Mouse (Mus musculus) stomach, embryonic 15.5 days (tissue): ENCODE results near the gene Adat2. TPM values are rescaled to one million over a fixed set of nuclear protein-coding genes. Genes with fewer than 3 reads are reported as not detected.

ENCODE experiments used
- ATAC-seq: fragments of 200-750 bp; cut with Nextera tagmentation; 2 replicates; pipeline ENCODE4 v1.8.0; 2017; ENCODE audit warnings: low read depth, moderate number of reproducible peaks, moderate TSS enrichment; ENCODE audit not compliant: insufficient read depth, low FRiP score
- H3K27ac ChIP-seq: fragments of 300-500 bp; sonication (generic); 2 replicates; pipeline ENCODE4 v1.5.1; 2015; ENCODE audit warnings: mild to moderate bottlenecking, inconsistent platforms
- H3K27me3 ChIP-seq: fragments of 300-500 bp; sonication (generic); replicated peaks from 2 replicates; pipeline ENCODE4 v1.6.1; 2015; ENCODE audit warnings: inconsistent platforms
- H3K36me3 ChIP-seq: fragments of 300-500 bp; sonication (generic); 2 replicates; pipeline ENCODE4 v1.6.1; 2015; ENCODE audit warnings: inconsistent platforms
- H3K4me1 ChIP-seq: fragments of 300-500 bp; sonication (generic); 2 replicates; pipeline ENCODE4 v1.6.1; 2015; ENCODE audit warnings: inconsistent platforms
- H3K4me2 ChIP-seq: fragments of 300-500 bp; sonication (generic); 2 replicates; pipeline ENCODE4 v1.6.1; 2015; ENCODE audit warnings: mild to moderate bottlenecking, inconsistent platforms
- H3K4me3 ChIP-seq: fragments of 300-500 bp; sonication (generic); replicated peaks from 2 replicates; pipeline ENCODE4 v1.5.1; 2015; ENCODE audit warnings: inconsistent platforms
- H3K9ac ChIP-seq: fragments of 300-500 bp; sonication (generic); 2 replicates; pipeline ENCODE4 v1.6.1; 2015; ENCODE audit warnings: inconsistent platforms
- H3K9me3 ChIP-seq: fragments of 300-500 bp; sonication (generic); 2 replicates; pipeline ENCODE4 v1.6.1; 2016; ENCODE audit warnings: inconsistent platforms
- WGBS: fragments of 180-500 bp; shearing (Covaris S2); methylation state at CpG from one replicate; pipeline ENCODE4 v1.1.7; 2015; 5-methylcytosine and 5-hydroxymethylcytosine counted together
- polyA plus RNA-seq: library from polyadenylated mRNA; unstranded; fragments of >200 nt; fragmentation: Nextera tagmentation; extraction: Ambion mirVana; gene quantifications from 2 replicates; pipeline ENCODE4 v1.2.1, GENCODE M21; 2015

Adat2 gene
- polyA plus RNA-seq, 1 experiment from 2014 or later = 4.1 TPM

DNA sequence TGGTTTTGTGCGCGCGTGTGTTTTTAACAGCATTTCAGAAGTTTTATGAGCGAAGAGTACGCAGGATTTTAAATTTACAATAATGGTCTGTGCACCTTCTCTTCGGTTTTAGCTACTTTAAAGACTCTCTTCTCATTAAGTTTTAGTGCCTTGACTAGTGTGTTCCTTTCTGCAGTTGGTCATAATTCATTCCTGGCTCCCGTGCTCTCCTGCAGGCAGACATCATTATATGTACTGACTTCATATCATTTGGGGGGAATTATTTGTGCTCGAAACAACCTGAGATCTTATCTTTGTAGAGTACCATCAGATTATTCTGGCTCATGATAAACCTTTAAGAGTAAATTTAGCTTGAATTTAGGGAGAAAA is 12.4 kb downstream of the Adat2 start:
- 0 out of 2 replicates have a peak, but pooled peaks cover 7% of the 10 kb centered on the region for H3K36me3 ChIP-seq
- no peaks in the 10 kb centered on the region for H3K9me3 ChIP-seq
- H3K9ac ChIP-seq = no peak overlapping the region
- no peak overlapping the region; the same call in 1 of the 2 replicates for H3K4me3 ChIP-seq
- no peaks in the 10 kb centered on the region for H3K4me1 ChIP-seq
- ATAC-seq = no peak
- WGBS = 46% methylated on average over 8 of the region's 8 CpGs
- H3K4me2 ChIP-seq = peak overlapping the region; percentile 49
- H3K27ac ChIP-seq = no peak overlapping the region
- no peaks in the 10 kb centered on the region for H3K27me3 ChIP-seq

DNA sequence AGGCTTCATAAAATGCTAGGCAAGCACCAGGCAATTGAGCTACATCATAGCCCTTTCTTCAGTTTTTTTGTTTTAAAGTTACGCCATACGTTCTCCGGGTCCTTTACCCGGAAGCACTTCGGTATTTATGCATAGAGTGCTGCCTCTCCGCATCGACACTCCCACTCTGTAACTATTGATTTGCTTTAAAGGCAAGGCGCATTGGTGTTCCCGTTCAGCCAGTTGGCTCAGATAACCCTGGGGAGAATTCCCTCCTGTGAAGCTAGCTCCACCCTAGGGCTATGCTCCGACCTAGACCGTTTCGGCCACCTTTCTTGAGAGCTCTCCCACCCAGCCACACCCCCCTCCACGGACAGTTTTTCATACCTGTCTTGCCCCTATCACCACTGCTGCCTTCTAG is 13.7 kb downstream of the Adat2 start:
- no peak overlapping the region for H3K4me3 ChIP-seq
- H3K36me3 ChIP-seq = 0 out of 2 replicates have a peak, but pooled peaks cover 5% of the 10 kb centered on the region
- no peaks in the 10 kb centered on the region for H3K9me3 ChIP-seq
- no peaks in the 10 kb centered on the region for H3K4me1 ChIP-seq
- no peak overlapping the region for H3K9ac ChIP-seq
- peak; percentile 50; the same call in 1 of the 2 replicates for ATAC-seq
- 53% methylated on average over 13 of the region's 13 CpGs for WGBS
- no peaks in the 10 kb centered on the region for H3K27me3 ChIP-seq
- no peak overlapping the region for H3K27ac ChIP-seq
- H3K4me2 ChIP-seq = 0 out of 2 replicates have a peak overlapping the region, but pooled peaks have one; percentile 24

DNA sequence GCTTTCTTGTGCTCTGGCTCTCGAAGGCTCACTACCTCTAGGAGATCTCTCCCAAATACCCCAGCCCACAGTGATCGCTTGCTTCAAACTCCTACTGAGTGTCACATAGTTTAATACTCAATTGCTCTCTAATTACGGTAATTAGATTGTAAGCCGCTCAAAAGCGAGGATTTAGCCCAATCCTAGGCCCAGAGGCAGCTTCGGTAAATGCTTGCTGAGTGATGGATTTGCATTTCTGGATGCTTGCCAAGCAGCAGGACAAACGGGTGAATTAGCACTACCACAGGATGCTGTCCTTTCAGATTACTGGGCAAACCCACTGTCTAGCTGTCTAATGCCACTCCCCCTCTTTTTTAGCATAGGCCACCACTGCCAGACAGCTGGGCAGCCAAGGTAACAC is 17.1 kb downstream of the Adat2 start:
- no peak for ATAC-seq
- WGBS = 59% methylated on average over 7 of the region's 7 CpGs
- H3K27me3 ChIP-seq = no peaks in the 10 kb centered on the region
- H3K4me1 ChIP-seq = no peaks in the 10 kb centered on the region
- no peak overlapping the region for H3K9ac ChIP-seq
- no peak overlapping the region for H3K4me3 ChIP-seq
- no peak overlapping the region for H3K4me2 ChIP-seq
- no peak overlapping the region for H3K27ac ChIP-seq
- H3K9me3 ChIP-seq = no peaks in the 10 kb centered on the region
- no peaks in the 10 kb centered on the region for H3K36me3 ChIP-seq

DNA sequence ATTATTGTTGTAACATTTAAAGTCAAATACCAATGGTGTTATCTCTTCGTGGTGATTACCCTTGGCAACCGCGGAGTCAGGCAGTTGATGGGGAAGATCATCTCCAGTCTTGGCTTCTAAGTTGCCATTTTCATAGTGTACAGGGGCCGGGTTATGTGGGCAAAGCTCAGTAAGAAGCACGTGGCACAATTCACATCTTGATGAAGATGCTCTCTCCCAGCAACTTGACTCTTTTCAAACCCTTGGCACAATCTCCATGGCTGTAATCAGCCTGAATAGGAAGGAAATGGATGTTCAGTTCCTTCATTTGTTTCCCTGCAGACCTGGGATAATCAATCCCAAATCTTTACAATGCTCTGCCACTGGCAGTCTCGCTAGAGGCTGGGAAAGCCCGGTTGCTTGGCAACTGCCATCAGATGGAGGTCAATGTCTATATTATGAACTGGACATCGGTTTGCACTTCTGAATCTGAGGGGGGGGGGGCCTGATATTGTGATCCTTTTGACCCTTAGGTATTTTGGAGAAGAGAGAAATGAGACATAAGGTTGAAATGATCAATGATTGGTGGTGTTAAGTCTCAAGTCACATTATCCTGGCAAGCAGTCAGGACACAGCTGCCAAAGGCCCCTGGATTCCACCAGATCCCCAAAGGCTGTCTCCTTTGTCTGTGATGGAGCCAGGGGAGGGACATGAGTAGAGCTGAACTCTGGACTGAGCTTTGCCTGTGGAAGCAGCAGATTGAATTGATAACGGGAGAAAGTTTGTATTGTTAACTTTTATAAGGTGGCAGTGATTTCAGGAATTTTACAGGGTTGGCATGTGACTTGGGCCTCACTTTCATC is 18.2 kb downstream of the Adat2 start:
- H3K36me3 ChIP-seq = no peaks in the 10 kb centered on the region
- H3K27ac ChIP-seq = no peak overlapping the region
- no peak for ATAC-seq
- H3K4me3 ChIP-seq = no peak overlapping the region
- no peaks in the 10 kb centered on the region for H3K27me3 ChIP-seq
- no peaks in the 10 kb centered on the region for H3K4me1 ChIP-seq
- H3K9ac ChIP-seq = no peak overlapping the region
- H3K4me2 ChIP-seq = no peak overlapping the region
- H3K9me3 ChIP-seq = no peaks in the 10 kb centered on the region
- 74% methylated on average over 9 of the region's 9 CpGs for WGBS

DNA sequence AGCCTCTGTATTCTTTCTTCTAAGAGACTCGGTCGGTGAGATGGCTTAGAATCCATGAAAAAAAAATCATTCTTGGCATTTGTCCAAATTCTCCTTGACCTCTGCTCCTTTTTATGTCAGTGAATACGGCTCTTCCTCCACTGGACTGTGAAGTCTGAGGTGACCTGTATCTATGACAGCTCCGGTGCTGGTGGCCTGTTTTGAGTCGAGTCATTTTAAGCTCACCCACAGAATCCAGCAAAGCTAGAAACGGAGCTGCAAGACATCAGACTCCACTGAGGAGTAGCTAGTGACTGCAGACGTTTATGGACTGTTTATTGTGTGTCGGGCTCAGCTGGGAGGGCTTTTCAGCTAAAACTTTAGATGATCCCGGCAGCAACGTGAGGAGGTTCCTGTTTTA is 19.3 kb downstream of the Adat2 start:
- no peak for ATAC-seq
- Histone ChIP-seq H3K9ac (no peak overlapping the region), H3K4me1 (no peaks in the 10 kb centered on the region), H3K27me3 (no peaks in the 10 kb centered on the region), H3K9me3 (no peaks in the 10 kb centered on the region), H3K36me3 (no peaks in the 10 kb centered on the region), H3K4me3 (no peak overlapping the region), H3K4me2 (no peak overlapping the region), H3K27ac (no peak overlapping the region)
- WGBS = 30% methylated on average over 10 of the region's 10 CpGs

DNA sequence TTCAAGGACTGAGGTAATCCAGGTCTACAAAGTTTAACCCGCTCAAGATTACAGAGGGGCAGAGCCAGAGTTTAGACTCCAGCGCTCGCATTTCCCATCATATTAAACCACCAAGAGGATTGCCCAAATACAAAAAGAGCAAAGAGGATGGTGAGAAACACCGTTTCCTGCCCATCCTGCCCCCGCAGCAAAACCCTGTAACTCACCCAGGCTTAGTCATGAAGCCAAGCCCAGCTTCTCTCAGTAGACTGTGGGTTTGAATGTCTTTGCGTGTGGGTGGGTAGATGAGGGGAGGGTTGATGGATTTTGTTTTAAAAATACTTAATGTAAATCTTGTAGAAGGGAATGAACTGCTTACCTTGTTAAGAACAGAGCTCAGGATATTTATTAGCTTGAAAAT is 19.7 kb downstream of the Adat2 start:
- Histone ChIP-seq H3K4me2 (no peak overlapping the region), H3K36me3 (no peaks in the 10 kb centered on the region), H3K9ac (no peak overlapping the region), H3K27me3 (no peaks in the 10 kb centered on the region), H3K4me3 (no peak overlapping the region), H3K4me1 (no peaks in the 10 kb centered on the region), H3K9me3 (no peaks in the 10 kb centered on the region), H3K27ac (no peak overlapping the region)
- 60% methylated on average over 6 of the region's 6 CpGs for WGBS
- no peak for ATAC-seq

DNA sequence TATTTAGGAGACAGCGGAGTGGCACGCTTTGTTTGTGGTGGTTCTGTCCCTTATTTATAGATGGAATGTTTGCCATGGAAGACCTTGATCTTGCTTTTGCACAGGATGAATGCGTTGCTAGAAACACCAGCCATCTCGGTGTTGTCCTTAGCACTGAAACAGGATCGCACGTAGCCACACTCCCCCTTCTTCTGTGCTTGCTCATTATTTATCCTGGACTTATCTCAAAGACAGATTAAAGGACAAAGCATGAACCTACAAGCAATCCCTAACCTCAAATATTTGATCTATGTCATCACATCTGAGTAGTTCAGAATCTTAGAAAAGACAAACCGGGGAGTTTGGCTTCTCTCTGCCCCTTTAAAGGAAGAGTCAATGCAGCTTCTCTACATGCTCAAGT is 24.4 kb downstream of the Adat2 start:
- no peaks in the 10 kb centered on the region for H3K36me3 ChIP-seq

DNA sequence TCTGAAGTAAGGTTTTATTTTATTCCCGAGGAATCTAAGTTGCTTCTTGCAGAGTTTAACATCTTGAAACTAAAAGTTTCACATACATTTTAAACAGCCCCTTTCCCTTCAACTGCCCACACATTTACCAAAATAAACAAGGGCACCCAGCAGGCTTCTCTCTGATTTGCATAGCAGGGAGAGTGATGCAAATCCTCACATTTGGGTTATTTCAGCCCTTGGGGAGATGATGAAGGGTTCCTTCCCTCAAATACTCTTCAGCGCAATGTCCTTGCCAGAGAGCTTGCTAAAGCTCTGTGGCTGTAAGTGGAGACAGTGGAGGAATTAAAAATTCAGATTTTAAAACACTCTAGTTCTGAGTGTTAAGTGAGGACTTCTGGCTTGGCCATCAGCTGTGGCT is 35.2 kb downstream of the Adat2 start:
- no peak for ATAC-seq

More for the DNA sequence above, 24.4 kb downstream of the Adat2 start:
- Histone ChIP-seq H3K27ac (no peak overlapping the region), H3K9me3 (no peaks in the 10 kb centered on the region), H3K4me1 (no peaks in the 10 kb centered on the region), H3K27me3 (no peaks in the 10 kb centered on the region), H3K4me3 (no peak overlapping the region), H3K9ac (no peak overlapping the region), H3K4me2 (no peak overlapping the region)
- ATAC-seq = no peak
- WGBS = 57% methylated on average over 7 of the region's 7 CpGs

DNA sequence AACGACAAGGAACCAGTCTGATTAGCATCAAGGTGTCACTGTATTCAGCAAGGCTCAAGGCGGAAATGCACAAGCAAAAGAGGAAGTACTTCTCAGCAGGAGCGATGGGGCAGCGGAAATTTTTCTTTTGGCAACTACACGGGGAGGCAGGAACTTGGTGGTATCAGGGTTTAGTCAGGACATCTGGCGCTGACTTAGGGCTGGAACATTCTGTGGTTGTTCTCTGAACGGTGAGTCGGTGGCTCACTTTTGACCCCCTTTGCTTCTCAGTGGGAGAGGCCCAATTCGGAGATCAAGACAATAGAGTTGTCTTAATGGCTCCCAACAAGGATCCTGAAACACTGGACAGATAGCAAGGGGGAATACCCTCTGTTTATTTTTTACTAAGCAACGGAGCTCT is 39.5 kb downstream of the Adat2 start:
- no peak overlapping the region for H3K4me3 ChIP-seq
- 92% methylated on average over 10 of the region's 10 CpGs for WGBS

More for the DNA sequence above, 35.2 kb downstream of the Adat2 start:
- 60% methylated on average over 2 of the region's 2 CpGs for WGBS
- H3K4me2 ChIP-seq = no peak overlapping the region
- H3K36me3 ChIP-seq = no peaks in the 10 kb centered on the region
- H3K9ac ChIP-seq = no peak overlapping the region
- H3K27ac ChIP-seq = no peak overlapping the region
- no peaks in the 10 kb centered on the region for H3K9me3 ChIP-seq
- no peaks in the 10 kb centered on the region for H3K27me3 ChIP-seq
- no peak overlapping the region for H3K4me3 ChIP-seq
- H3K4me1 ChIP-seq = no peaks in the 10 kb centered on the region

DNA sequence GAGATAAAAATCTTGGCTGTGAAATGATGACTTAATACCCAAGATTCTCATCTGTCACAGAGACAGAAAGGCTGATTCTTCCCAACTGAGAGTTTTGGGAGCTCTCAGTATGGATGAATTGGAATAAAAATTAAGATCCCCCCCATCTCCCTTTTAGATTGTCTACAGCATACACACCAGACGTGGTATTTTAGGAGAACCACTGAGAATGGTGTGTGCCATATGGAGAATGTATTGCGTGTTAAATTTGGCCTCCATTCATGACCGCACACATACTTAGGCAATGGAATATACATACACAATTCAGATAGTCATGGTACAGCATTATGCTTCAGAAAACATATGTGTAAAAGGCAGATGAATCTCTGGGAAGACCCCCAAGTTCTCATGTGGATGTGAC is 40.8 kb downstream of the Adat2 start:
- ATAC-seq = no peak
- H3K4me3 ChIP-seq = no peak overlapping the region
- no peak overlapping the region for H3K27ac ChIP-seq
- H3K4me2 ChIP-seq = no peak overlapping the region
- no peaks in the 10 kb centered on the region for H3K9me3 ChIP-seq
- 90% methylated on average over 3 of the region's 3 CpGs for WGBS
- no peaks in the 10 kb centered on the region for H3K27me3 ChIP-seq
- no peaks in the 10 kb centered on the region for H3K4me1 ChIP-seq
- H3K36me3 ChIP-seq = no peaks in the 10 kb centered on the region
- H3K9ac ChIP-seq = no peak overlapping the region

More for the DNA sequence above, 39.5 kb downstream of the Adat2 start:
- Histone ChIP-seq H3K27ac (no peak overlapping the region), H3K4me1 (no peaks in the 10 kb centered on the region), H3K36me3 (no peaks in the 10 kb centered on the region), H3K9me3 (no peaks in the 10 kb centered on the region), H3K4me2 (no peak overlapping the region), H3K27me3 (no peaks in the 10 kb centered on the region), H3K9ac (no peak overlapping the region)
- no peak for ATAC-seq

DNA sequence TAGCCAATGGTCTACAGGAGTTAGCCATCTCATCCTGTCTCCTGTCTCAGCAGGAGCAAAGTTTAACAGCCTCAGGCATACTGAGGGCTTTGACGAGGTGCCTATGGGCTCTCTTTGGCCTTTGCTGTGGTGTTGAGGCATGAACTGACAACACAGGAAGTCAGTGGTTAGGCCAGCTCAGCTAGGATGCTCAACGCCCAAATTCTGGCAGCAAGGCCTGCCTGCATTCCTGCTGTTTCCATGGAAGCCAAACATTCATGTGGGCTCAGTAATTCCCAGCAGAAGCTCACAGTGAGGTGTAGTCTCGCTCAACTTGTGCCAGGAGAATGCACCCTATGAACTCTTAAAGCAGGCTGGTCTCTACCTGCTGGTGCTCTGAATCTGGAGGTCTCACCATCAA is 43.4 kb downstream of the Adat2 start:
- H3K4me1 ChIP-seq = no peaks in the 10 kb centered on the region
- H3K9ac ChIP-seq = no peak overlapping the region
- no peaks in the 10 kb centered on the region for H3K36me3 ChIP-seq
- H3K9me3 ChIP-seq = no peaks in the 10 kb centered on the region
- H3K27ac ChIP-seq = no peak overlapping the region
- H3K4me3 ChIP-seq = no peak overlapping the region
- WGBS = 50% methylated on average over 3 of the region's 3 CpGs
- ATAC-seq = no peak
- H3K4me2 ChIP-seq = no peak overlapping the region
- H3K27me3 ChIP-seq = no peaks in the 10 kb centered on the region

DNA sequence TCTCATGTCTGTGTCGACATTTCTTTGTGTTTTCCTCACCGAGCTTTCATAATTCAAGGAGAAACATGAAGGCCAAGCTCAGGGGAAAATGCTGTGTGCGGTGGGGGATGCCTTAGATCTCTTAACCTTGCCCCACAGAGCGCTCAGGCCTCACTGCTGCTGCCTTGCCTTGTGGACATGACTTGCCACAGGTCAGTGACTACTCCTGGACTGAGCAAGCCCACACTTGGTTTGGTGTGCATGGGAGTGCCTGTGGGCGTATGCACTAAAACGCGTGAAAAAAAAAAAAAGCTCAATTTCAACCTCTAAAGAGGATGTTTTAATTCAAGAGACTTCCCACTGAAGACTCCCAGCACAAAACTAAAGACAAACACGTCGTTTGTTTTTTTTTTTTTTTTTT is 44.2 kb downstream of the Adat2 start:
- no peak overlapping the region for H3K27ac ChIP-seq
- WGBS = 80% methylated on average over 9 of the region's 9 CpGs
- no peaks in the 10 kb centered on the region for H3K4me1 ChIP-seq
- no peaks in the 10 kb centered on the region for H3K36me3 ChIP-seq
- H3K4me3 ChIP-seq = no peak overlapping the region
- H3K9me3 ChIP-seq = no peaks in the 10 kb centered on the region
- no peaks in the 10 kb centered on the region for H3K27me3 ChIP-seq
- ATAC-seq = no peak
- H3K9ac ChIP-seq = no peak overlapping the region
- H3K4me2 ChIP-seq = no peak overlapping the region
